Mouse (Mus musculus): ENCODE results near the gene Rnf4.

The Rnf4 gene

GRCm38 (mm10) chr5:34336775-34337450 is 824 bp downstream of the Rnf4 start:
- DNase-seq (ENCODE audit: low read depth): peak; percentile 86

DNA sequence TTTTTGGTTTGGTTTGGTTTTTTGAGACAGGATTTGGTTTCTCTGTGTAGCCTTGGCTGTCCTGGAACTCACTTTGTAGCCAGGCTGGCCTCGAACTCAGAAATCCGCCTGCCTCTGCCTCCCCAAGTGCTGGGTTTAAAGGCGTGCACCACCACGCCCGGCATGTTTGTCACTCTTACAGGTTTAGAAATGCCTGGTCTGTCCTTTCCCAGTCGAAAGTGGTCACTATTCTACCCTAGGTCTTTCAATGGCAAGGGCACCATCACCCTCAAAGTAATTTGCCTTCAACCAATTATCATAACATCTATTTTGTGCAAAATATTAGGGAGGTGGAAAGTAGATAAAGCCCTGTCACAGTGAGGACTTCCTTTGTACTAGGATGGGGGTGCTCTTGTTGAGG is 4.2 kb downstream of the Rnf4 start:
- DNase-seq (ENCODE audit: low read depth): no peak

- DNase-seq (ENCODE audit: low read depth): no peak
These were observed 16.1 kb downstream of the Rnf4 start for GRCm38 (mm10) chr5:34352084-34352631.

DNA sequence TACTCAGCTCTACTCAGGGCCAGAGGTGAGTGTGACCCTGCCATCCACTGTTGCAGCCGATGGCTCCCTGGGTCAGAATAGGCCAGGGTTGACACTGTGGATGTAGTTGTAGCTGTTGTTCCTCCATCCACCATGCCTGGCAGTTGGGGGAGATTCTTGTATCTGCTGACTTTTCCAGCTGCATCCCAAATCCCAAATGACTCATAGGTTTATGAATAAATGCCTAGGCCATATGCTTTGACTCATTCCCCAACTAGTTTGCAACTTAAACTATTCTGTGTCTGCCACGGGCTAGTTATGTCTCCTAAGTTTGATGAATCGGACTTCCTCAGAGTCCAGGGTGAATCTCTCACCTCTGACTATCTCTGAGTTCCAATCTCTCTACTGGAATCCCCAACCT is 24.2 kb downstream of the Rnf4 start:
- no peak for DNase-seq (ENCODE audit: low read depth)

DNA sequence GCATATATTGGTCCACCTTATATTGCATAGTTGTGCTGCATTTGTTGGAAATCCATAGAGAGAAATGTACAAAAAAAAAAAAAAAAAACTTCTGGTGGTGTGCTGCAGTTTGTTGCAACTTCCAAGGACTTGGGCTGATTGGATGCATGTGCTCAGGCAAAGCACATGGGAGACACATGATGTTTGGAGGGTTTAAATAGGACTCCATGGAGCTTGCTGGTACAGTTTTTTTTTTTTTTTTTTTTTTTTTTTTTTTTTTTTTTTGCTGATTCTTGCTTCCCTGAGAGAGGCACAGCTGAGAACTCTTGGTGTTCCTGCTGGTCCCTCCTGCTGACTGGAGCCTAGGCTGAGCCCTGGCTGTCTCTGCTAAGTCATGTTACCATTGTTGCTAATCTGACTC is 27.0 kb downstream of the Rnf4 start:
- no peak for DNase-seq (ENCODE audit: low read depth)

- DNase-seq (ENCODE audit: low read depth): no peak
These were observed 32.6 kb downstream of the Rnf4 start for GRCm38 (mm10) chr5:34368551-34369290.

GRCm38 (mm10) chr5:34369341-34370021 is 33.4 kb downstream of the Rnf4 start, which contains the start of gene Fam193a:
Gene Fam193a, plus strand, starts transcription at chr5:34369933.
- peak; percentile 96 for DNase-seq (ENCODE audit: low read depth)

DNA sequence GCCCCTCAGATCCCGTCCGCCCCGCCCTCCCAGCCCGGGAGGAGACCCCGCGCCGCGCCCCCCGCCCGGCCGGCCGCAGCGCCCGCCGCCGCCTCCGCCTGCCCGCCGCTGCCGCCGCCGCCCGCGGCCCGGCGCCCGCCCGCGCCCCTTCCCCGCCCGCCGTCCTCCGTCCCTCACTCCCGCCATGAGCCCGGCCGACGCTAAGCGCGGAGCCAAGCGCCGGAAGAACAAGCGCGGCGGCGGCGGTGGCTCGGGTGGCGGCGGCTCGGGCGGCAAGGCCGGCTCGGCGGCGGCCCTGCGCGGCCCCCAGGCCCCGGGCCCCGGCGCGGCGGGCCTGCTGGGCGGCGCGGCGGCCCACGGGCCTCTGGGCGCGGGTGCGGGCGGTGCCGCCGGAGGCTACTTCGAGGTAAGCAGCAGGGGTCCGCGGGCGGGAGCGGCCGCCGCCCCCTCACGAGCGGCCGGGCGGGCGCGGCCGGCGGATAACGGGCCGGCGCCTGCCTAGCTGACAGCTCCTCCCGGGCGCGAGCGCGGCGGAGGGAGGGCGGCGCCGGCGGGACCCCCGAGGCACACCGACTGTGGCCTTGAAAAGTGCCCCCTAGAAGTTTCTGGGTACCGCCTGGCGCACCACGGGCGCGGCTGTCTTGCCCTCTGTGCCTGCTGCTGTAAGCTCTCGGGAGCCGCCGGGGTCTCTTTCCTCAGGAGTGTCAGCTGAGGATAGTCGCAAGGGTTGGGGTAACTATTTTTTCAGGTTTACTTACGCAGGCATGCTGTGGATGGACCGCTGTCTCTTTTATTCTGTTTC is 34.1 kb downstream of the Rnf4 start:
- DNase-seq (ENCODE audit: low read depth): peak; percentile 52

DNA sequence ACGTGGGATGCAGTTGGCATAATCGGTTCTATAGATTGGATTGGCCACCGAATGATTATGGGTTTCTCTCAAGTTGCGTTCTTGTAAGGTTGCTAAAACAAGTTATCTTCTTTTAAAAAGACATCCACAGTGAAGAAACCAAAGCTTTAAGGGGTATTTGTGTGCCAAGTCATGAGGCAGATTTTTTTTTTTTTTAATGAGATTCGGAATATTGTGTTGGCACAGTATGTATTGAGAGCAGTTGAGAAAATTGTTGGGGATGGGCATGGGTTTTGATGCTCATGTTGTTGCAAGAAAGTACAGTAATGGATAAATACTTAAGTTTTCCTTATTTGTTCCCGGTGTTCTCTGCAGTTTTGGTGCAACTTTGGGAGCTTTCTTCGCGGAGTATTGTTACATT is 34.8 kb downstream of the Rnf4 start:
- no peak for DNase-seq (ENCODE audit: low read depth)

DNA sequence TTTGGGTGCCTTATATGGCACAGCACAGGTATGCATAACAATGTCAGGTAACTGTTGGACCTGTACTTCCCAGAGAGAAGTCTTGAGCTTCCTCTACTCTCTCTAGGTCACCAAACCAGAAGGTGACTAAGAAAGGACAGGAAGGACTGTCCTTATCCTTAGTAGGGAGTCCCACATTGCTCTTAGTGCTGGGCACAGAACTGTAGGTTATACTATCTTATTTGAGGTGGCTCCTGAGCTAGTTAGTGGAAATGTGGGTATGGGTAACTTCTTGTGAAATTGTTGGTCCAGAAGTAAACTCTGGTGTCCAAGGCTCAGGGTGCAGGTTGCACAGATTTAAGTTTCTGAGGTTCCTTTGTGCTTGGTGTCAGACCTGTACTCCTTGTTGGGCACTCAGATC is 36.1 kb downstream of the Rnf4 start:
- DNase-seq (ENCODE audit: low read depth): no peak

DNA sequence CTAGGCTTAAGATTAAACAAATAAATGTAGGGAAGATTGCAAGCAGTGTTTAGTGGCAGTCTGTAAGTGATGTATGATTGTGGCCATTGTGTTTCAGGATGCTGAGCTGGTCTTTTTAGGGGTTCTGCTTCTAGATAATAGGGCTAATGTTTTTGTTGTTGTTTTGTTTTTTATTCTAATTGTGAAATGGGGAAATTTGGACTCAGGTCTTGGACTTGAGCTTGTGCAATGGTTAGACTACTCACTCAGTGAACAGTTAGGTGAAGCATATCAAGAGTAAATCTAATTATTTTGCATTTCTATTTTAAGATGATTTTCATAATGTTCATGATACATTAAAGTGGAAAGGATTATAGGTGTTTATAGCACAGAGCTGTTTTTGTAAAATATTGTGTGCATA is 36.5 kb downstream of the Rnf4 start:
- no peak for DNase-seq (ENCODE audit: low read depth)

DNA sequence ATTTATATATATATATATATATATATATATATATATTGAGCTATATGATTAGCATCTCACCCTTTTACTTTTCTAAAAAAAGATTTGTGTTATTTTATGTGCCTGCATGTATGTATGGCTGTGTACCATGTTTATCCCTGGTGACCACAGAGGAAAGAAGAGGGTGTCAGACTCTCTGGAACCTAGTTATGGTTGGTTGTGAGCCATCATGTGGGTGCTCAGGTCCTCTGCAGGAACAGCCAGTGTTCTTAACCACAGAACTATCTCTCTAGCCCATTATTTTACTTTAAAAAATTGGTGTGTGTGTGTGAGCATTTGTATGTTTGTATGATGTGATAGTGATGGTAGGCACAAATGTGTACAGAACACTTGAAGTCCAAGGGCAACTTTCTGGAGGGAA is 42.7 kb downstream of the Rnf4 start:
- DNase-seq (ENCODE audit: low read depth): no peak

DNA sequence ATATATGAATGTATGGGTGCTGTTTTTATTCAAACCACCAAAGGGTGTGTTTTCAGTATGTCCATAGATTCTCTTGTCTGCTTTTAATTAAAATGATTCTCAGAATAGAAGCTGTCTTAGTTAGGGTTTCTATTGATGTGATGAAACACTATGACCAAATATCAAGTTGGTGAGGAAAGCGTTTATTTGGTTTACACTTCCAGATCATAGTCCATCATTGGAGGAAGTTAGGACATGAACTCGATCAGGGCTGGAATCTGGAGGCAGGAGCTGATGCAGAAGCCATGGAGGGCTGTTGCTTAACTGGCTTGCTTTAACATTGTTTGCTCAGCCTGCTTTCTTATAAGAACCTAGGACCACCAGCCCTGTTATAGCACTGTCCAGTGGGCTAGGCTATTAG is 45.6 kb downstream of the Rnf4 start:
- no peak for DNase-seq (ENCODE audit: low read depth)

DNA sequence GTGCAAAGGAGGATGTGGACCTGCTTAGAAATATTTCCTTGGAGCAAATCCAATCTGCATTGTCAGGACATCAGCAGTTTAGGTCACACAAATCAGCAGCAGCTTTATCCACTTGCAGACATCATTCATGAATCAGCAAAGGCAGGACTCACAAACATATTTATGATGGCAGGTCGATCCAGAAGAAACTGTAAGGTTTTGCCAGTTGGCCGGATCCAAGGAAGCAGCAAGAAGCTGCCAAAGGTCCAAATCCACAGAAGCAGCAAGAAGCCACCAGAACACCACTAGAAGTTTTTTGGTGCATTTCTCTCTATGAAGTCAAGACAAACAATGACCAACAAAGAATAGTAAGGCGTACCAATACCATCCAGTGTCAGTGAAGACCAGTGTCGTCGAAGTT is 49.5 kb downstream of the Rnf4 start:
- no peak for DNase-seq (ENCODE audit: low read depth)

GRCm38 (mm10) chr5:34386744-34387143 is 50.7 kb downstream of the Rnf4 start:
- no peak for DNase-seq (ENCODE audit: low read depth)

GRCm38 (mm10) chr5:34393251-34393650 is 57.2 kb downstream of the Rnf4 start:
- DNase-seq (ENCODE audit: low read depth): no peak

DNA sequence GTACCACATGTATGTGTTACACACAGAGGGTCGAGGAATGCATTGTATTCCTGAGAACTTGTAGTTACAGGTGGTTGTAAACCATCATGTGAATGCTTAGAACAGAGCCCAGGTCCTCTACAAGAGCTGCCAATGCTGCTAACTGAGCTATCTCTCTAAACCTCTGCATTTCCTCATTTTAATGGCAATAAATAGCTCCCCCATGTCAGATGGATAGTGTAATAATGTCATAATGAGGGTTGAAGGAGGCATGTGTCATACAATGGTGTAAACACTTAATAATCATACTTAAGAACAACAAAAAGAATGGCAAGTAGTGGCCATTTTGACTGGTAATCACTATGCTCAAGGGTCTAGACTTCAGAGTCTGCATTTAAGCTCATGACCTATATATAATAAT is 59.3 kb downstream of the Rnf4 start:
- no peak for DNase-seq (ENCODE audit: low read depth)

- no peak for DNase-seq (ENCODE audit: low read depth)
These were observed 59.9 kb downstream of the Rnf4 start for GRCm38 (mm10) chr5:34395850-34396540.

GRCm38 (mm10) chr5:34397866-34398265 is 61.8 kb downstream of the Rnf4 start:
- no peak for DNase-seq (ENCODE audit: low read depth)

- DNase-seq (ENCODE audit: low read depth): no peak
These were observed 62.2 kb downstream of the Rnf4 start for GRCm38 (mm10) chr5:34398326-34398725.

All from naive thymus-derived CD4-positive, alpha-beta T cell, adult 2 months (primary cell).